Mouse (Mus musculus): ENCODE data around the gene Kctd20. TPM values are rescaled to one million over a fixed set of nuclear protein-coding genes. Genes with fewer than 3 reads are reported as not detected.

Gene Kctd20
- polyA plus RNA-seq, 1 experiment from 2014 or later, result 97.9 TPM

DNA sequence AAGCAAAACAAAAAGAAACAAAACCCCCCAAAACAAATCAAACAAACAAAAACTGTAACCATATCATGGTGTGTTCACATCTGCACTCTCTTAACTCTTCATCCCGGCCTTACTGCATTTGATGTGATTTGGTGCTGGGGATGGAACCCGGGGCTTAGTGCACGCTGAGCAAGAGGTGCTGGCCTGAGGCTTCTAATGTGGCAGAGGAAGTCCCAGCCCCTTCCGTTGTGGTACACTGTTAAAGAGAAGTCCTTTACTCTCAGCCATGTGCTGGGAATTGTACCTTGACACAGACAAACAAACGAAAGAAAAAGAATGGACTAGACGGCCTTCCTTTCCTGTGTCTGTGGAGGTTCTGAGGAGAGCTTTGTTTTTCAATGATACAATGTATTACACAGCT, 29.7 kb upstream of the Kctd20 start:
- Histone ChIP-seq H3K9ac (replicated peaks) (no peak overlapping the region), H3K27ac (no peak overlapping the region), H3K4me2 (replicated peaks) (no peak overlapping the region), H3K4me1 (replicated peaks) (no peaks in the 10 kb centered on the region), H3K27me3 (no peaks in the 10 kb centered on the region), H3K36me3 (no peaks in the 10 kb centered on the region), H3K9me3 (no peaks in the 10 kb centered on the region), H3K4me3 (replicated peaks) (no peak overlapping the region)
- no peak for ATAC-seq
- 75% methylated on average over 6 of the region's 6 CpGs for WGBS

DNA sequence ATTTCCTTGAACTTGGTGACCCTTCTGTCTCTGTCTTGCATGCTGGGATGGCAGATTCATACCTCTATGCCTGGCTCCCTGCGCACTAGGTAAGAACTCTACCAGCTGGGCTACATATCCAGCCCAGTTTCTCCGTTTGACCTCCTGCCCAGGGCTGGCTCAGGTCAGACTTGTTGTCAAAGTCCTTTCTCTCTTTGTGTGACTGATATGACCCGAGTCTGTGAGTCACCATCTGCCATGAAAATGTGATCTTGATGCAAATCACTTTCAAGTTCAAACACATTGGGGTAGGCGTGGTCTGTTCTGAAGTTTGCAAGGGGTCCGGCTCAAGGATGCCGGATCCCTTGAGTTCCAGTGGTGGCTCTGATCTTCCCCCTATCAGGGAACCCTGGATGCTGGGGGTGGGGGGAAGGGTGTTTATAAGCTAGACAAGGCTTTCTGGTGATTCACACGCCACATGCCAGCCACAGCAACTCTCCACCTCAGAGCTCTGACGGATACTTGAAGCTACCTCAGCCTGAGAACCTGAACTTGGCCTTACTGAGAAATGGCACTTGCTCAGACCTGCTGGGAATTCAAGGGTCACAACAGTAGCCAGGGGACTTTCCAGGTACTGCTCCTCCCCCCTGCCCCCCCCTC, 26.7 kb upstream of the Kctd20 start:
- Histone ChIP-seq H3K4me2 (replicated peaks) (no peak overlapping the region), H3K4me3 (replicated peaks) (no peak overlapping the region), H3K27me3 (no peaks in the 10 kb centered on the region), H3K27ac (no peak overlapping the region), H3K9ac (replicated peaks) (no peak overlapping the region), H3K4me1 (replicated peaks) (peaks cover under 1% of the 10 kb centered on the region), H3K9me3 (no peaks in the 10 kb centered on the region), H3K36me3 (no peaks in the 10 kb centered on the region)
- no peak for ATAC-seq
- WGBS, result 80% methylated on average over 8 of the region's 8 CpGs

DNA sequence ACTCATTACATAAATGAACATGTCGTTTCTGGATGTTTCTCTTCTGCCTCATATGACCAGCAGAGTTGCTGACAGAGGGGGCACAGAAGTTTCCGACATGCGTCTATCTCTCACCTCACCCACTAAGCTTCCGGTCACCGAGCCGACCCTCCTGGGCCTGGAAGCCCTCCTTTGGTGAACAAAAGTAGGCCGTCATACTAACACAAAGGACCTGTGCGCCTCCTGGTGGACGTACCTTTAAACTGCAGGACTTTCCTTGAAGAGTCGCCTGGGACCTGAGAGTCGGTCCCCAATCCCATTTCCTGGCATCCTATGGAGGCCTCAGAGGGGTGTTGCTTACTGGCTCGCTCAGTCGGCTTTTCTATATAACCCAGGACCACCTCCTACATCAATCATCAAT, 25.4 kb upstream of the Kctd20 start:
- Histone ChIP-seq H3K27me3 (no peaks in the 10 kb centered on the region), H3K4me2 (replicated peaks) (no peak overlapping the region), H3K9ac (replicated peaks) (no peak overlapping the region), H3K4me3 (replicated peaks) (no peak overlapping the region), H3K36me3 (no peaks in the 10 kb centered on the region), H3K4me1 (replicated peaks) (peaks cover 9% of the 10 kb centered on the region), H3K27ac (no peak overlapping the region), H3K9me3 (no peaks in the 10 kb centered on the region)
- 18% methylated on average over 13 of the region's 13 CpGs for WGBS
- ATAC-seq, result peak; percentile 54

DNA sequence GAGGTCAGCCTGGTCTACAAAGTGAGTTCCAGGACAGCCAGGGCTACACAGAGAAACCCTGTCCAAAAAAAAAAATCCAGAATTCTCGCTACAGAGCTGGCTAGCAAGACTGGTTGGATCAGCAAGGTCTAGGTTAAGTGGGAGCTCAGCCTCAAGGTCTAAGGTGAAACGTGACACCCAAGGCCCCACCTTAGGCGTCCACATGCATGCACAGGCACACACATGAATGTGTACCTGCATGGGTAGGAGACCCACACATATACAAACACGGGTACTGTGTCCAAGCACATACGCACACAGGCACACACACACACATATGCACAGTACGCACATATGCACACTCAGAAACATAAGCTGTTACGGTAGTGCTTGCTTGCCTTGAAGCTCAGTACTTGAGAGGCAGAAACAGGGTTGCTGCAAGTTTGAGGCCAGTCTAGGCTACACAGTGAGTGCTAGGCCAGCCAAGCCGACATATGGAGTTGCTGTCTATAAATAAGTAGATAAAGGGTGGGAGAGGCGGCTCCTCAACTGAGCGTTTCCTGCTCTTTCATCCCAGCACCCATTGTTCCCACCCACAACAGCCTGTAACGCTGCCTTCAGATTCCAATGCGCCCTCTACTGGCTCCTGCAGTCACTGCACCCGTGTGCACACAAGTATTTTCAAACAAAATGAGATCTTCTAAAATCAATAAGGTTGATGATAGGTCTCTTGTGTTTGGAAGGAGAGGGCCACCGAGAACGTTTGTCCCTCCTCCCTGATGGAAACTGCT, 24.7 kb upstream of the Kctd20 start:
- no peak overlapping the region for H3K4me3 ChIP-seq (replicated peaks)
- no peak overlapping the region for H3K27ac ChIP-seq
- peaks cover 9% of the 10 kb centered on the region for H3K4me1 ChIP-seq (replicated peaks)
- ATAC-seq, result no peak
- 50% methylated on average over 15 of the region's 15 CpGs for WGBS
- H3K9ac ChIP-seq (replicated peaks), result no peak overlapping the region
- no peaks in the 10 kb centered on the region for H3K36me3 ChIP-seq
- no peak overlapping the region for H3K4me2 ChIP-seq (replicated peaks)
- no peaks in the 10 kb centered on the region for H3K9me3 ChIP-seq
- no peaks in the 10 kb centered on the region for H3K27me3 ChIP-seq

DNA sequence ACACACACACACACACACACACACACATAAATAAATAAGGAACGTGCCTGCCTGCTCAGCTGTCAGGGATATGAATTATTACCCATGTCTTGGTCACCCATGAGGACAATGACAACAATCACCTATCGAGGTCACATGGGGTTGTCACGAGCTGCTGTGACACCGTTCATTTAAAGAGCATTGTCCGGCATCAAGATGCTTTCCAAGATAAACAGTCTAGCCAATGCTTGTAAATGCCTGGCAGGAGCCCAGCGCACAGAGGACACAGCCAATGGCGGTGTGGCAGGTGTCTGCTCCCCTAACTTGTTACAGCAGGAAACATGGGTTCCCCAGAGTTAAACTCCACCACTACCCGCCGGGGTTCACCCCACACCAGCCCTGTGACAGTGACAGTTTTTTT, 23.7 kb upstream of the Kctd20 start:
- H3K36me3 ChIP-seq, result no peaks in the 10 kb centered on the region
- no peaks in the 10 kb centered on the region for H3K27me3 ChIP-seq
- no peaks in the 10 kb centered on the region for H3K9me3 ChIP-seq
- no peak overlapping the region for H3K9ac ChIP-seq (replicated peaks)
- WGBS, result 88% methylated on average over 9 of the region's 9 CpGs
- no peak overlapping the region for H3K27ac ChIP-seq
- no peak overlapping the region for H3K4me3 ChIP-seq (replicated peaks)
- no peak overlapping the region for H3K4me2 ChIP-seq (replicated peaks)
- H3K4me1 ChIP-seq (replicated peaks), result peaks cover 9% of the 10 kb centered on the region
- no peak for ATAC-seq

DNA sequence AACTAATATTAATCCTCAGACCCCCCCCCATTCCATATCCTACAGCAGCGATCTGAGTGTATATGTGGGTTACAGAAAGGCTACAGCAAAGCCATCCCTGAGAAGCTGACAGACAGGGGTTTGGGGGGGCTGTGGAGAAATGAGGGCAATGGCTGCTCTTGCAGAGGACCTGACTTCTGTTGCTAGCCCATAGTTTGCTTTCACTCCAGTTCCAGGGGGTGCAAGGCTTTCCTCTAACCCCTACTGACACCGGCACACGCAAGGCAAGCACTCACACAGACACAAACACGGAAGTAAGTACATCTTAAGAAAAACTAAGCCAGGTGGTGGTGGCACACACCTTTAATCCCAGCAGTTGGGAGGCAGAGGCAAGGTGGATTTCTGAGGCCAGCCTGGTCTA, 22.4 kb upstream of the Kctd20 start:
- Histone ChIP-seq H3K9ac (replicated peaks) (no peak overlapping the region), H3K36me3 (no peaks in the 10 kb centered on the region), H3K27me3 (no peaks in the 10 kb centered on the region), H3K4me2 (replicated peaks) (no peak overlapping the region), H3K4me3 (replicated peaks) (no peak overlapping the region), H3K4me1 (replicated peaks) (peaks cover 9% of the 10 kb centered on the region), H3K27ac (no peak overlapping the region), H3K9me3 (no peaks in the 10 kb centered on the region)
- 94% methylated on average over 4 of the region's 4 CpGs for WGBS
- ATAC-seq, result no peak

DNA sequence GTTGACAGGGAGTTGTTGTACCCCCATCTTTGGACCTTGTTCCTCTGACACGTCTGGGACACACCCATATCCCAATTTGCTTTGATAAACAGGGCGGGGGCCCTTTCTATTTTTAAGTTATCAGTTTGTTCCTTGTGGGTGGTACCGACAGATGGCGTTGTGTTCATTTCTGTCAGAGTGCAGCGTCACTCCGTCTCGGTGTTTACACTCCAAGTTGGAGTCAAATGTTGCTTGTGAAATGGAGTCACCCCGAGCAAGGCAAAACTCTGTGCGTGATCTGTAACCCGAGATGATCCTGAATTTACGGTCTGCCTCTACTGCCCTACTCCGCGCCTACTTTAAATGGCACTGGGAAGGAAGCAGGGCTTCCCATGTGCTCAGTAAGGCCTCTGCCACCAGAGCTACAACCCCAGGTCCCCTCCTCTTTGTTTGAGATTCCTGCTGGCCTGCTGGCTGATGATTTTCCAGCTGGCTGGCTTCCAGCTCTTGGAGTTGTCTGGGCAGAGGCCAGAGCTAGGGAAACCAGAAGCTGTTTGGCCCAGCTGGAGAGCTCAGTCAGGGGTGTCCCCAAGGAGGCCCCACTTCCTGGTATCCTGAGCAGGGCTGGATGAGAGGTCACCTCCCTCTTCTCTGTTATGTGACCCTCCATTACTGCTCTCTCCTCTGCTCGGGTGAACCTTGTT, 21.2 kb upstream of the Kctd20 start:
- H3K27ac ChIP-seq, result peak overlapping the region; percentile 66
- H3K4me2 ChIP-seq (replicated peaks), result peak overlapping the region; percentile 3
- WGBS, result 30% methylated on average over 14 of the region's 14 CpGs

DNA sequence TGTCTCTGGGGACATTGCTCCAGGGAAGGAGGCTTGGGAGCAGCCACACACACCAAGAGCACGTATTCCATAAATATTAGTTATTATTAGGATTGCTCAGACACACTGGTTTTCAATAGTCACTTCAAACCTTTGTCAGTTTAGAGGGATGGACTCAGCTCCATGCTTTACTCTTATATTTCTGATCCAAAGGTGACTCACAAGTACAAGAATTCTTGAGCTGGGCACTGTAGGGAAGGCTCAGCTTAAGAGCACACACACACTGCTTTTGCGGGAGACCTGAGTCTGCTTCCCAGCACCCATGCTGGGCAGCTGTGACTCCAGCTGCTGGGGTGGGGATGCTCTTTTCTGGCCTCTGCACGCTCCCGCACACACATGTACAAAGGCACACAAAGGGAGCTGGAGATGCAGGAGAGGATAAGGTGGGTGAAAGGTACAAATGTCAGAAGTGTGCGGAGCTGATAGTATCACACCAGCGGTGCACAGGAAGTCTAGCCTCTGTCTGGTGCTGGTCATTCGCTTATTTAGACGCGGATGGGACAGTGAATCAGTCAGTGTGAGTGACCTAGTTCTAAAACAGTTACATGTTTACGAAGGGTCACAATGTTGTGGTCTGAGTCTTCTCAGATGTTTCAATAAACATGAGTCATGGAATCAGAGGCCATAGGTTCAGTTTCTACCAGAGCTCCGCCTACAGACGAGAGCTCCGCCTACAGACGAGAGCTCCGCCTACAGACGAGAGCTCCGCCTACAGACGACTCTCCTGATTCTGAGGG, 20.1 kb upstream of the Kctd20 start:
- Histone ChIP-seq H3K4me1 (replicated peaks) (peaks cover 9% of the 10 kb centered on the region), H3K9me3 (no peaks in the 10 kb centered on the region), H3K4me2 (replicated peaks) (no peak overlapping the region), H3K27me3 (no peaks in the 10 kb centered on the region), H3K27ac (no peak overlapping the region), H3K9ac (replicated peaks) (no peak overlapping the region), H3K36me3 (no peaks in the 10 kb centered on the region), H3K4me3 (replicated peaks) (no peak overlapping the region)
- WGBS, result 91% methylated on average over 18 of the region's 18 CpGs
- no peak for ATAC-seq

More for the DNA sequence above, 21.2 kb upstream of the Kctd20 start:
- H3K9me3 ChIP-seq, result no peaks in the 10 kb centered on the region
- peaks cover 9% of the 10 kb centered on the region for H3K4me1 ChIP-seq (replicated peaks)
- H3K36me3 ChIP-seq, result no peaks in the 10 kb centered on the region
- H3K27me3 ChIP-seq, result no peaks in the 10 kb centered on the region
- ATAC-seq, result peak; percentile 76
- H3K9ac ChIP-seq (replicated peaks), result 0 out of 2 replicates have a peak overlapping the region, but pooled peaks have one; percentile 21
- H3K4me3 ChIP-seq (replicated peaks), result no peak overlapping the region

DNA sequence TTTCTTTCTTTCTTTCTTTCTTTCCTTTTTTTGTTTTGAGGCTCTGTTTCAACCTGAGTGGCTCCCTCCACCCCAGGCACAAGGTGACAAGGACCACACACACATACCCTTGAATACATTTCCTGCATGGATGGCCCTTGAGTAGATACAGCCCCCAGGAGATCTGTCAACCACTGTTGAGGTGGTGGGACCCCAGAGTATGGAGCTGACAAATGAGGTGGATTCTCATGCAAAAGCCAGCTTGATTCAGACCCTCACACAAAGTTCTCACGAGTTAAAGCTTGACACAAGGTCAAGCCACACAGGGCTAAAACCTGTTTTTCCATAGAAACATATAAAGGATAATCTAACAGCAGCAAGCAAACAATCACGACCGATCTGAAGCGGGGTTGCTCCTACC, 19.5 kb upstream of the Kctd20 start:
- WGBS, result 82% methylated on average over 4 of the region's 4 CpGs
- Histone ChIP-seq H3K9me3 (no peaks in the 10 kb centered on the region), H3K27me3 (no peaks in the 10 kb centered on the region), H3K4me3 (replicated peaks) (no peak overlapping the region), H3K4me2 (replicated peaks) (no peak overlapping the region), H3K27ac (no peak overlapping the region), H3K36me3 (no peaks in the 10 kb centered on the region), H3K9ac (replicated peaks) (no peak overlapping the region), H3K4me1 (replicated peaks) (peaks cover 9% of the 10 kb centered on the region)
- no peak for ATAC-seq

DNA sequence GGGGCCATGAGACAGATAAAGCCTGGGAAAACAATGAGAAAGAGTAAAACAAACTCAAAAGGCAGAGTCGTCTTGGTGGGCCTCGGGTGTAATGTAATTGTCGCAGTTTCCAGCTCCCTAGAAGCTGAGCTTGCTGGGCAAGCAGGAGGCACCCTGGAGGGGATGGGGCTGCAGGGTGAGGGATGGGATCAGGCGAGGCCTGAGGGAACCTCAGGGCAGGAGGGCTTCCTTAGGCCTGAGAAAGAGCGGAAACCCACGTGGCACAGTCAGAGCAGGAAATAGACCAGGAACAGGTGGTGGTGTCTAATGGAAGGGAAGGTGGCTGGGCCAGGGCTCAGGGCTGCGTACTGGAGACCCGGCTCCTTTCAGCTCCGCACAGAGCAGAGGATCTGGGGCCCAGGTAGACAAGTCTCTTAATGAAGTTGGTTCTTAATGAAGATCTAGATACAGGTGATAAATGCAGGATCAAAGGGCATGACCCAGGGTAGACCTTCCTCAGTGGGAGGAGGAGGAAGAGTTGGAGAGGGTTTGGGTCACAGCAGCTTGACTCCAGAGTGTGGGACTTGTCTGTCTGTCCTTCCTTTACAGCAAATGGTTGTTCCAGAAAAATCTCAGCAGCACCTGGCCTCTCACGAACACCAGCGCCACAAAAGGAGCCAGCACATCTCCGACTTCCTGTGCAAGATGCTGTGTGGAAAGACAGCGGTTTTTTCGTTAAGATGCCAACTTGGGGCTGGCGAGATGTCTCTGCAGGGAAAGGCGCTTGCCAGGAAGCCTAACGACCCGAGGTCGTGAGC, 17.4 kb upstream of the Kctd20 start:
- no peak for ATAC-seq
- Histone ChIP-seq H3K27me3 (no peaks in the 10 kb centered on the region), H3K4me1 (replicated peaks) (peaks cover 9% of the 10 kb centered on the region), H3K9ac (replicated peaks) (no peak overlapping the region), H3K36me3 (no peaks in the 10 kb centered on the region), H3K4me2 (replicated peaks) (no peak overlapping the region), H3K4me3 (replicated peaks) (no peak overlapping the region), H3K9me3 (no peaks in the 10 kb centered on the region), H3K27ac (no peak overlapping the region)
- WGBS, result 76% methylated on average over 19 of the region's 19 CpGs

DNA sequence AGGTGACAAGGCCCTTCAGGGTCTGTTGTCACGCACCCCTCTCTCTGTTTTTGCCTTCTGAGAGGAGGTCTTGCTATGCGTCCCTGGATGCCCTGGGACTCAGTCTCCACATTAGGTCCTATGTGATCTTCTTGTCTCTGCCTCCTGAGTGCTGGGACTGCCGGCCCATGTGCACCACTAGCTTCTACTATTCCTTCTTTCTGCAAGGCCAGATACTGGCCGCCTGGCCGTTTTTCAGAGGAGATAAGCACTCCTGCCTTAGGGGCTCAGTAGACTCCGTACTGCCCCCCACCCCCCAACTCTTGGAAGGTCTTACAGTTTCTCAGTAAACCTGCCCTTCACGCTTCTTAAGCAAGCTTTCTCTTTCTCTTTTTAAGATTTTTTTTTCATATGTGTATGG, 15.6 kb upstream of the Kctd20 start:
- whole genome bisulfite sequencing, result 94% methylated on average over 7 of the region's 7 CpGs
- Histone ChIP-seq H3K4me2 (replicated peaks) (no peak overlapping the region), H3K27ac (no peak overlapping the region), H3K4me1 (replicated peaks) (no peaks in the 10 kb centered on the region), H3K36me3 (no peaks in the 10 kb centered on the region), H3K9ac (replicated peaks) (no peak overlapping the region), H3K4me3 (replicated peaks) (no peak overlapping the region), H3K9me3 (no peaks in the 10 kb centered on the region), H3K27me3 (no peaks in the 10 kb centered on the region)
- no peak for ATAC-seq

Measured in midbrain, embryonic 13.5 days (tissue).